Mouse (Mus musculus): ENCODE measurements around the gene Cd5. TPM values are rescaled to one million over a fixed set of nuclear protein-coding genes. Genes with fewer than 3 reads are reported as not detected.

The Cd5 gene
- polyA plus RNA-seq, 1 experiment = not detected

DNA sequence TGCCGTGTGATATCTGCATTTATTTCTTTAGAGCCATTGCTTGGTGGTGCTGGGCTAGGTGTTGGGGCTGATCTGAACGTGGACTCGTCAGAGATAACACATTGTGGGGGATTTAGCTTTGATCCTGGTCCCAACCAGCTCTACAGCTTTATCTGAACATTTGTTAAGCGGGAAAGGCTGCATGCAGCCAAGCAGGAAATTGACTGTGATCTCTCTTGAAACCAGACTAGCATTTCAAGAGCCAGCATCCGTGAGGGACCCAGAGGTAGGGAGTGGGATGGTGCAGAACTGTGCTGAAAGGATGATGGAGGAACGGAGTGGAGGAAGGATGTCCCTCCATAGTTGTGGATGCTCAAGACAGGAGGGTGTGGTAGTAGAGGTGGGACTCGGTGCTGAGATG, 34.6 kb upstream of the Cd5 start:
- Histone ChIP-seq H3K4me1 (ENCODE audit: control insufficient read depth) (no peaks in the 10 kb centered on the region), H3K4me3 (replicated peaks) (no peak overlapping the region), H3K9me3 (ENCODE audit: control insufficient read depth, low read length) (no peaks in the 10 kb centered on the region), H3K36me3 (ENCODE audit: control insufficient read depth) (no peaks in the 10 kb centered on the region), H3K27me3 (ENCODE audit: control insufficient read depth) (no peaks in the 10 kb centered on the region)
- TF ChIP-seq TAL1 (IDR thresholded peaks at IDR 0.05; ENCODE audit: low read length) (no peak), GATA1 (IDR thresholded peaks at IDR 0.05; ENCODE audit: low read length) (no peak)

DNA sequence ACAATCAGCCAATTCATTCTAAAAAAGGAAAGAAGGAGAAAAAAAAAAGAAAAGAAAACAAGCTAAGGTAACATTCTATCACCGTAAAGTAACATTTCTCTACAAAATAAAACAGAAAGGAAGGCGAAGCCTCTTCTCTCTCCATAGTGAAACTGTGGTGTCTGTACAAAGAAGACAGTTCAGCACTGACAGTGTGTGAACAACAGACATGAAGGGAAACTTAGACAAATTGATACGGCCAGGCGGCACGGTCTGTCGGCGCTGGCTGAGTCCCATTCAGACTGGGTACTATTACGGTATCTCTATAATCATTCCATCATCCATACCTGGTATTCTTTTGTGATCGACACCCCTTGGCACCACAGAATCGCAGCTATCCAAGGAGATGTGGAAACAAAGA, 34.1 kb upstream of the Cd5 start:
- Histone ChIP-seq H3K9me3 (ENCODE audit: control insufficient read depth, low read length) (no peaks in the 10 kb centered on the region), H3K4me1 (ENCODE audit: control insufficient read depth) (no peaks in the 10 kb centered on the region), H3K4me3 (replicated peaks) (no peak overlapping the region), H3K27me3 (ENCODE audit: control insufficient read depth) (no peaks in the 10 kb centered on the region), H3K36me3 (ENCODE audit: control insufficient read depth) (no peaks in the 10 kb centered on the region)
- TF ChIP-seq TAL1 (IDR thresholded peaks at IDR 0.05; ENCODE audit: low read length) (no peak), GATA1 (IDR thresholded peaks at IDR 0.05; ENCODE audit: low read length) (no peak)

DNA sequence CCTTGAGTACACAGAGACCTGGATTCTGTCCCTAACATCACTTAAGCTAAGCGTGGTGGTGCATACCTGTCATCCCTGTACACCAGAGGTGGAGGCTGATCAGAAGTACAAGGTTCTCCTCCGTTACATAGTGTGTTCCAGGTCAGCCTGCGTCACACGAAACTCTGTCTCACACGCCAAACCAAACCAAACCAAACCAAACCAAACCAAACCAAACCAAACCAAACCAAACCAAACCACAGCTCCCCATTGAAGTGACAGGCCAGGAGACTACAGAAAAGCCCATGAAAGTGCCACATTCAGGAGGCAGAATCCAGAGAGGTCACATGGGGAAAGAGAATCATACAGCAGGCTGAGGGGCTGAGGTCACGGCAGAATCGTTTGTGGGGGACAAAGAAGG, 33.2 kb upstream of the Cd5 start:
- TF ChIP-seq GATA1 (IDR thresholded peaks at IDR 0.05; ENCODE audit: low read length) (no peak), TAL1 (IDR thresholded peaks at IDR 0.05; ENCODE audit: low read length) (no peak)
- no peaks in the 10 kb centered on the region for H3K9me3 ChIP-seq (ENCODE audit: control insufficient read depth, low read length)
- H3K36me3 ChIP-seq (ENCODE audit: control insufficient read depth) = no peaks in the 10 kb centered on the region
- no peak overlapping the region for H3K4me3 ChIP-seq (replicated peaks)
- H3K27me3 ChIP-seq (ENCODE audit: control insufficient read depth) = no peaks in the 10 kb centered on the region
- H3K4me1 ChIP-seq (ENCODE audit: control insufficient read depth) = no peaks in the 10 kb centered on the region

DNA sequence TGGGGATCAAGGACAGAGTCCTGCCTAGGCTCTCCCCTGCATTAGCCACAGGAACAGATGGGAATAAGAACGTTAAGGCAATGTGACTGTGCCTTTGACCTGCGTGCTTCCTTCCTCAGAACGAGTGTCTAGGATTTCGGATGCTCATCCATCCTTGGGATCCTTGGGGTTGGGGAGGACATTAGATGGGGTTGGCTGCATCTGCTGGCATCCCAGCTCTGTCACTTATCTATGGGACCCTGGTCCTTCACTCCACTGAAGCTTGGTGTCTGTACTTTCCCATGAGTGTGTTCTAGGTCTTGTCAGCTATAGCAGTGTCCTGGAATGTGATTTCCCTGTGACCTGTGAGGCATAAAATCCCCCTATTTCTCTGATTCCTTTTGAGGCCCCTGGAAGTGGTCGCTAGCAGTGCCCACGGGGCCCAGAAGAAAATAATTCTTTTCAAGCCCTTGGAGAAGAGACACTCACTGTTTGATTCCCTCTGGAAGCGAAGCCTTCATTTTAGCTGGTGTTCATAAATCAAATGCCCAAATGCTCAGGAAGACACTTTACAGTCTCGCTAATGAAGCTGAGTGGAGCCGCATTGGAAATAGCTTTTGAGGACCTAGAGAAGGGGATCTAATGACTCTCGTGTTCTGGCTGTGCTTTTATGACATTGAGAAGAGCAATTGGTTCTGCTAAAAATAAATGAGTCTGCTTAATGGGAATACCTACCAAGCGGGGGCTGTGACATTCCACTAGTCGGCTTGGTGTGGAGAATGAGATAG, 30.8 kb upstream of the Cd5 start:
- Histone ChIP-seq H3K4me3 (replicated peaks) (no peak overlapping the region), H3K4me1 (ENCODE audit: control insufficient read depth) (no peaks in the 10 kb centered on the region), H3K27me3 (ENCODE audit: control insufficient read depth) (no peaks in the 10 kb centered on the region), H3K9me3 (ENCODE audit: control insufficient read depth, low read length) (no peaks in the 10 kb centered on the region), H3K36me3 (ENCODE audit: control insufficient read depth) (no peaks in the 10 kb centered on the region)
- TF ChIP-seq TAL1 (IDR thresholded peaks at IDR 0.05; ENCODE audit: low read length) (no peak), GATA1 (IDR thresholded peaks at IDR 0.05; ENCODE audit: low read length) (no peak)

DNA sequence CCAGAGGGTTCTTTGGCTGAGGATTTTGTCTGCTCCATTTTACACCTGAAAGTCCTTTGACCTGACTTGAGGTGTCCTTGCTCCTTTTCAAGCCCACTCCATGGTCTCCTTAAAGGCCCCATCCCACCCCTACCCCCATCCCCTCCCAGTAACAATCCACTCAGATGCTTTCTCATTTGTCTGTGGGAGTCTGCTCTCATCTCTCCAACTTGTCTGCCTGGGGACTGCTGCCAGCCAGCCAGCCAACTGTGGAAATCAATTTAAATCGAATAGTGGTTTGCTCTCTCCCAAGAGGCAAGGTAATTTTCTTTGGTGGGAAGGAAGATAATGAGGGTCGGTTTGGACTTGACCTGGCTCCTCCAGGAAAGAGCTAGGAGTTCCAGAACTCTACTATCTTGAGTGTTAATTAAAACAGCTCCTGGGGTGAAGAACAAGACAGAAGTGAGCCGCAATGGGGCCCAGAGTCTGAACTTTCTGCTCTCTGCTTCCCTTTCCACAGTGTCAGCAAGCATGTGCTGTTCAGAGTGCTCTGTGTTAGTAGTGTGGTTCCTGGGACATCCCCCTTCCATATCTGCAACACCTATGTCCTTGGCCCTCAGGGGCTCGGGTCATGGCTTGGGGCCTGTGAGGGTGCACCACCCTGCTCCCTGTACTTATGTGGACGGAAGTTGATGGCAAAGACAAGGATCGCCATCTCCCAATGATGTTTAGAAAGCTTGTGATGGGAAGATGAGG, 30.1 kb upstream of the Cd5 start:
- Histone ChIP-seq H3K4me1 (ENCODE audit: control insufficient read depth) (no peaks in the 10 kb centered on the region), H3K27me3 (ENCODE audit: control insufficient read depth) (no peaks in the 10 kb centered on the region), H3K4me3 (replicated peaks) (no peak overlapping the region), H3K36me3 (ENCODE audit: control insufficient read depth) (no peaks in the 10 kb centered on the region), H3K9me3 (ENCODE audit: control insufficient read depth, low read length) (no peaks in the 10 kb centered on the region)
- TF ChIP-seq GATA1 (IDR thresholded peaks at IDR 0.05; ENCODE audit: low read length) (no peak), TAL1 (IDR thresholded peaks at IDR 0.05; ENCODE audit: low read length) (no peak)

DNA sequence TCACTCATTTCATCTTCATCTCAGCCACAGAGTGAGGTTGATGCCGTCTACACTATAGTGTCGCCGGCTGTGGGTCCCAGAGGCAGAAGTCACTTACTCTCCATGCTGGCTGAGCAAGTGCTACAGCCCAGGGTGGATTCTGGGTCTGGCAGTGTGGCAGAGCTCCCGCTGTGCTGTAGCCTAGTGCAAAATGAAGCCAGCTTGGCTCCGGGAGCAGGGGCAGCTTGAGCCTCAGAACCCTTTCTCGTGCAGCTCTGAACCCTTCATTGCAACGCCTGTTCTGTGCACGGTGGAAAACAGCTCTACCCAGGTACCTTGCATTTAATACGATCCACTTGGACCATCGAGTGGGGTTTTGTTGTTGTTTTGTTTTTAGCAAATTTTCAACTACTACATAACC, 28.8 kb upstream of the Cd5 start:
- TF ChIP-seq GATA1 (IDR thresholded peaks at IDR 0.05; ENCODE audit: low read length) = no peak
- no peak for TF ChIP-seq TAL1 (IDR thresholded peaks at IDR 0.05; ENCODE audit: low read length)

DNA sequence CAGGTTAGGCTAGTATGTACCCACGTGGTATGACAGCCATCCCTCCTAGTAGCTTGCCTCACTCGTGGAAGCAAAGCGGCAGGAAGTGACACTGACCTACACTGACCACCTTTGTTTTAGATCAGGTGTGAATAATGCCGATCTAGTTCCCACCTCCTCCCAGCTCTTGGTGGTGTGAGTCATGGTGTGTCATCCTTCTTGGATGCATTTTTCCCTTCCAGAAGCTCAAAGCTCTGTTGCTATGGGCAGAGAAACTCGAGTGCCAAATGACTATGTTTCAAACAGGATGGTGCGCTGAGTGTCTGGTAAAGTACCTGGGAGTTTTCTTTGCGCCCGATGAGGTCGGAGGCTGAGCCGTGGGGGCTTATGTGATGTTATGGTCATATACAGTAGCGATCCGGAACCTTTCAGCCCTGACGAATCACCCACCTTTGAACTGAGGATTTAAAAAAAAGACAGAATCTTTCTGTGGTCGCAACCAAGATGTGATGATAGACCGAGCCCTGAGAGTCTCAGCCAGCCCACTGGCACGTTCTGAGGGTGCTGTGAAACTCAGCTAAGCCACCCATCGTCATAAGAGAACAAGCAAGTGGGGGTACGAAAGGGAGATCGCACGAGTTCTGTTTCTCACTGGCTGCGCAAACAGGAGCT, 24.7 kb upstream of the Cd5 start:
- Histone ChIP-seq H3K4me3 (replicated peaks) (no peak overlapping the region), H3K4me1 (ENCODE audit: control insufficient read depth) (no peaks in the 10 kb centered on the region), H3K9me3 (ENCODE audit: control insufficient read depth, low read length) (no peaks in the 10 kb centered on the region), H3K36me3 (ENCODE audit: control insufficient read depth) (no peaks in the 10 kb centered on the region), H3K27me3 (ENCODE audit: control insufficient read depth) (no peaks in the 10 kb centered on the region)
- TF ChIP-seq TAL1 (IDR thresholded peaks at IDR 0.05; ENCODE audit: low read length) = no peak
- TF ChIP-seq GATA1 (IDR thresholded peaks at IDR 0.05; ENCODE audit: low read length) = no peak

More for the DNA sequence above, 28.8 kb upstream of the Cd5 start:
- no peaks in the 10 kb centered on the region for H3K36me3 ChIP-seq (ENCODE audit: control insufficient read depth)
- no peaks in the 10 kb centered on the region for H3K4me1 ChIP-seq (ENCODE audit: control insufficient read depth)
- no peaks in the 10 kb centered on the region for H3K9me3 ChIP-seq (ENCODE audit: control insufficient read depth, low read length)
- no peaks in the 10 kb centered on the region for H3K27me3 ChIP-seq (ENCODE audit: control insufficient read depth)
- no peak overlapping the region for H3K4me3 ChIP-seq (replicated peaks)

DNA sequence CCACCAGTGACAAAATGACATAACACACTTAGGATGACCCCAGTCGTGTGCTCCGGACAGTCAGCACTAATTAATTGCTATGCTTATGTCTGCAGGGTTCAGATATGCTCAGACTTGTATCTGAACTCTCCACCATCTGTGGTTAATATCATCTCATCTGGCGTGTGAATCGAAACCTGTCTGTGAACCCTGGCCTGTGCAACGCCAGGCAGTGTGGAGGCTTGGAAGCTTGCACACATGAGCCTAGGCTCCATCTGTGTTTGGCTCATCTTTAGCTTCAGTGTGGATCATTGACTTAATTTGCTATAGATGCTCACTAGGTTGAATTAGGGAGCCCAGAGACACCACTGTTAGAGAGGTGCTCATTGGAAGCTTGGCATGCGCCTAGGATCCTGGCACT, 23.7 kb upstream of the Cd5 start:
- Histone ChIP-seq H3K4me3 (replicated peaks) (no peak overlapping the region), H3K9me3 (ENCODE audit: control insufficient read depth, low read length) (no peaks in the 10 kb centered on the region), H3K27me3 (ENCODE audit: control insufficient read depth) (no peaks in the 10 kb centered on the region), H3K36me3 (ENCODE audit: control insufficient read depth) (no peaks in the 10 kb centered on the region), H3K4me1 (ENCODE audit: control insufficient read depth) (no peaks in the 10 kb centered on the region)
- TF ChIP-seq TAL1 (IDR thresholded peaks at IDR 0.05; ENCODE audit: low read length) = no peak

DNA sequence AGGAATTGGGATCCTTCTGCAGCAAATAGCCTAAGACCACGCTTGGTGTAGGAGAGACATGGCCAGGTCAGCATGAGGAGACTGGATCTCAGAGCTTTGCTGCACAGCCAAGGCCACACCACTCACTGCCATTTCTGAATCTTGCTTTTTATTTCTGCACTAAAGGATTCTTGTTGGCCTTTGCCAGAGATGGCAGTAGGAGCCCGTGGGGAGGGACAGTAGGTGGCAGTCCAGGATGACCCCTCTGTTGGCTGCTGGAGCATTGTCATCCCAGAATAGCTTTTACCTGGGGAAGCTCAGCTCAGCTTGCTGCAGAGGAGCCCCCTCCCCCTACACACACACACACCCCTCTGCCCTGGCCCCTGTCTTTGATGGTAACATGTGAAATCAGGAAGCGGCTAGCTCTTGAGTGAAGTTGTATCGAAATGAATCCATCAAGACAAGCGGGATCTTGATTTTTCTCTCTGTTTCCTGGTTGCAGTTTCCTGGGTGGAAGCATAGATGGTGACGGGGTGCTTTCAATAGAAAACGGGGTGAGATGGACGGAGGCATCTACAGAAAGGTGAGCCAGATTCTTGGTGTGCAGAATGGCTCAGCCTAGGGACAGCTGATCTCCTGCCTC, 23.1 kb upstream of the Cd5 start:
- Histone ChIP-seq H3K4me3 (replicated peaks) (no peak overlapping the region), H3K9me3 (ENCODE audit: control insufficient read depth, low read length) (no peaks in the 10 kb centered on the region), H3K36me3 (ENCODE audit: control insufficient read depth) (no peaks in the 10 kb centered on the region), H3K27me3 (ENCODE audit: control insufficient read depth) (no peaks in the 10 kb centered on the region), H3K4me1 (ENCODE audit: control insufficient read depth) (no peaks in the 10 kb centered on the region)
- TF ChIP-seq GATA1 (IDR thresholded peaks at IDR 0.05; ENCODE audit: low read length) = no peak
- no peak for TF ChIP-seq TAL1 (IDR thresholded peaks at IDR 0.05; ENCODE audit: low read length)

All from erythroblast, embryonic 14.5 days (primary cell).